Comparison of ENCODE assay signal across 41 mouse cellular contexts in the genomic region with DNA sequence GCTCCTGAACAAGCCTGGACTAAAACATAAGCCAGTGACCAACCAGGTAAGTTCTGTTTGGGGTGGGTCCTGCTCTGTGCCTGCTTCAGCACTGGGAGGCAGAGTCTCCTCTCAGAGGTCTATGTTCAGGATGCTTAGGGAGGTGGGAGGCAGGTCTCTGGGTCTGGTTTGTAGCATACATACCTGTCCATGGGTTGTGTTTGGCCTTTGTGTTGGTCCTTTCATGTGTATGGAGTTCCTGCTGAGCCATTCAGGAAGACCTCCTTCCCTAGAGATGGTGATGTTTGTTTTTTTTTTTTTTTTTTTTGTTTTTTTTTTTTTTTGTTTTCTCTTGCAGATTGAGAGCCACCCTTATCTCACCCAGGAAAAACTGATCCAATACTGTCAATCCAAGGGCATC. TPM values are rescaled to one million over a fixed set of nuclear protein-coding genes. Genes with fewer than 3 reads are reported as not detected.
"Had no signal": no experiment of that assay in that cellular context is flagged by ENCODE, and none has a peak within 500 bp of the region (broad histone marks: within the 10 kb centered on the region; RNA-seq: fewer than 3 reads in every experiment).

No protein-coding gene starts in this region.

- H3K4me1 ChIP-seq: limb, embryonic 10.5 days; limb, embryonic 12.5 days; limb, embryonic 13.5 days; limb, embryonic 15.5 days; liver, embryonic 12.5 days; liver, embryonic 13.5 days; liver, embryonic 15.5 days; lung, embryonic 15.5 days; megakaryocyte, embryonic 14.5 days; midbrain, embryonic 10.5 days; midbrain, embryonic 12.5 days; midbrain, embryonic 13.5 days had no signal

- H3K9me3 ChIP-seq: limb, embryonic 10.5 days; limb, embryonic 12.5 days; limb, embryonic 13.5 days; limb, embryonic 15.5 days; liver, embryonic 12.5 days; liver, embryonic 13.5 days; liver, embryonic 15.5 days; lung, embryonic 15.5 days; midbrain, embryonic 10.5 days; midbrain, embryonic 12.5 days; midbrain, embryonic 13.5 days had no signal

- H3K4me3 ChIP-seq: limb, embryonic 10.5 days; limb, embryonic 12.5 days; limb, embryonic 13.5 days; limb, embryonic 15.5 days; liver, embryonic 12.5 days; liver, embryonic 13.5 days; liver, embryonic 15.5 days; lung, embryonic 15.5 days; megakaryocyte, embryonic 14.5 days; midbrain, embryonic 10.5 days; midbrain, embryonic 12.5 days; midbrain, embryonic 13.5 days; myocyte had no signal

- ATAC-seq: liver, embryonic 12.5 days; liver, postnatal 0 days; lung, postnatal 0 days; midbrain, embryonic 13.5 days; midbrain, embryonic 16.5 days had no signal

- H3K27ac ChIP-seq: limb, embryonic 10.5 days; limb, embryonic 12.5 days; limb, embryonic 13.5 days; limb, embryonic 15.5 days; liver, embryonic 12.5 days; liver, embryonic 13.5 days; liver, embryonic 14.5 days; liver, embryonic 15.5 days; lung, embryonic 15.5 days; macrophage; midbrain, embryonic 10.5 days; midbrain, embryonic 12.5 days; midbrain, embryonic 13.5 days had no signal

- H3K36me3 ChIP-seq: limb, embryonic 10.5 days; limb, embryonic 12.5 days; limb, embryonic 13.5 days; limb, embryonic 15.5 days; liver, embryonic 12.5 days; liver, embryonic 13.5 days; liver, embryonic 15.5 days; lung, embryonic 15.5 days; midbrain, embryonic 10.5 days; midbrain, embryonic 12.5 days; midbrain, embryonic 13.5 days had no signal

- H3K4me2 ChIP-seq: limb, embryonic 12.5 days; limb, embryonic 13.5 days; limb, embryonic 15.5 days; liver, embryonic 11.5 days; liver, embryonic 12.5 days; liver, embryonic 13.5 days; liver, embryonic 15.5 days; lung, embryonic 14.5 days; lung, embryonic 15.5 days; midbrain, embryonic 11.5 days; midbrain, embryonic 12.5 days; midbrain, embryonic 13.5 days had no signal

- DNase-seq: left cerebral cortex, postnatal 4 days; liver; liver, embryonic 13.5 days; liver, postnatal 0 days; lung, adult 18-20 months; lung, adult 2 months; lung, embryonic 14.5 days; lung, postnatal 10 days; lung, postnatal 14 days; lung, postnatal 36 days; lung, postnatal 4 days; midbrain, embryonic 14.5 days had no signal

- H3K27me3 ChIP-seq: limb, embryonic 12.5 days; limb, embryonic 13.5 days; limb, embryonic 15.5 days; liver, embryonic 12.5 days; liver, embryonic 13.5 days; liver, embryonic 15.5 days; lung, embryonic 15.5 days; midbrain, embryonic 12.5 days; midbrain, embryonic 13.5 days had no signal

- H3K9ac ChIP-seq: limb, embryonic 12.5 days; limb, embryonic 13.5 days; limb, embryonic 15.5 days; liver, embryonic 12.5 days; liver, embryonic 13.5 days; liver, embryonic 14.5 days; liver, embryonic 15.5 days; liver, postnatal 0 days; lung, embryonic 14.5 days; lung, embryonic 15.5 days; midbrain, embryonic 12.5 days; midbrain, embryonic 13.5 days had no signal

RNA-seq across cellular contexts. Expression of gene Akr1b7, which starts 6.9 kb away (rescaled TPM):
- total RNA-seq: left cerebral cortex, postnatal 10 days; left cerebral cortex, postnatal 14 days; left cerebral cortex, postnatal 25 days; left cerebral cortex, postnatal 36 days; left cerebral cortex, postnatal 4 days; megakaryocyte progenitor cell, adult 5-6 weeks; megakaryocyte, adult 5-6 weeks; megakaryocyte-erythroid progenitor cell, adult 5-6 weeks; midbrain, postnatal 0 days; monocyte, adult 5-6 weeks had no signal
- polyA plus RNA-seq: limb, embryonic 10.5 days; limb, embryonic 12.5 days; limb, embryonic 13.5 days; lung, embryonic 14.5 days; lung, embryonic 15.5 days; lung, embryonic 16.5 days; macrophage; midbrain, embryonic 10.5 days; midbrain, embryonic 11.5 days; midbrain, embryonic 12.5 days; midbrain, embryonic 13.5 days; midbrain, embryonic 14.5 days; midbrain, embryonic 16.5 days; neural tube, embryonic 11.5 days had no signal
